Comparison of ENCODE assay signal across 15 mouse cellular contexts in the genomic region with DNA sequence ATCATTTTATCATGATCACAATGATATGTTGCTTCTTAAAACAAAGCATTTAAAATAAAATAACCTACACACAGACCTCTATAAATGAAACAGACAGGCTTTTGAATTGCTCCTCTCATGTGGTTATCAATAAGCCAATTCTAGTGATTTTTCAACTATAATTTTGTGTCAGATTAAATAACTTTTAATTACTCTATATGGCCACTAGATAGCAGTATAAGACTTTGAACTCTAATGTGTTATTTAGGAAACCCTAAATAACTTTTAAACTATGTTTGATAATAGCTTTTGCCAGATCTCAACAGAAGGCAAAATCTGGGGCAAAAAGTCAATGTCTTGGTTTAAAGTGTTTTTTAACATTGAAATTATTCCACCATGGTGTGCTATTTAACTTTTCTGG.
DNase-seq lines count a peak whose midpoint lies in the region; ATAC-seq and TF ChIP-seq lines count a peak whose summit lies in the region.
"Had no signal": no experiment of that assay in that cellular context is flagged by ENCODE, and none has a peak within 500 bp of the region (broad histone marks: within the 10 kb centered on the region; RNA-seq: fewer than 3 reads in every experiment).

No protein-coding gene starts in this region.

- TF ChIP-seq CTCF in hindbrain, postnatal 0 days (IDR thresholded peaks at IDR 0.05; ENCODE audit: low read depth), result peak; percentile 52
- peak; percentile 74 for TF ChIP-seq CTCF in midbrain, postnatal 0 days (IDR thresholded peaks at IDR 0.05)
- TF ChIP-seq CTCF in stomach, postnatal 0 days (IDR thresholded peaks at IDR 0.05; ENCODE audit: low read depth), result peak; percentile 64

- H3K27ac ChIP-seq in hindbrain, postnatal 0 days, result no peak overlapping the region
- H3K27ac ChIP-seq in hindbrain, embryonic 13.5 days, result no peak overlapping the region
- H3K27ac ChIP-seq in midbrain, postnatal 0 days (ENCODE audit: low read depth, low read length), result no peak overlapping the region
- H3K27ac ChIP-seq in midbrain, embryonic 11.5 days (ENCODE audit: low read depth, low read length), result no peak overlapping the region
- no peak overlapping the region for H3K27ac ChIP-seq in stomach, postnatal 0 days (replicated peaks)
- H3K27ac ChIP-seq: heart, embryonic 10.5 days; hindbrain, embryonic 10.5 days had no signal

- DNase-seq in hindbrain, postnatal 0 days (ENCODE audit: low spot score), result peak; percentile 34
- DNase-seq in midbrain, postnatal 0 days (ENCODE audit: low spot score), result peak; percentile 48
- DNase-seq in midbrain, embryonic 11.5 days (ENCODE audit: low spot score, missing footprints), result no peak
- peak; percentile 25 for DNase-seq in R1 (ENCODE audit: low read depth, low spot score)
- no peak for DNase-seq in stomach, postnatal 0 days (ENCODE audit: low spot score)
- DNase-seq in yolk sac, embryonic 10.5 days (ENCODE audit: low spot score), result no peak
- DNase-seq: cerebellum, adult 9-11 months; kidney, adult 8-10 months; layer of hippocampus, adult 9-11 months; lung, adult 2 months; spleen, adult 18-20 months had no signal

- no peaks in the 10 kb centered on the region for H3K9me3 ChIP-seq in hindbrain, postnatal 0 days (ENCODE audit: low read length)
- H3K9me3 ChIP-seq in hindbrain, embryonic 13.5 days, result no peaks in the 10 kb centered on the region
- no peaks in the 10 kb centered on the region for H3K9me3 ChIP-seq in midbrain, postnatal 0 days (ENCODE audit: low read length)
- H3K9me3 ChIP-seq in midbrain, embryonic 11.5 days (ENCODE audit: control insufficient read depth, low read length), result no peaks in the 10 kb centered on the region
- H3K9me3 ChIP-seq in stomach, postnatal 0 days (ENCODE audit: control insufficient read depth, low read length), result no peaks in the 10 kb centered on the region
- H3K9me3 ChIP-seq: heart, embryonic 10.5 days; hindbrain, embryonic 10.5 days had no signal

- no peak for TF ChIP-seq EP300 in stomach, postnatal 0 days (optimal IDR thresholded peaks at IDR 0.05)

- no peaks in the 10 kb centered on the region for H3K36me3 ChIP-seq in hindbrain, postnatal 0 days (ENCODE audit: insufficient read depth, low read length)
- no peaks in the 10 kb centered on the region for H3K36me3 ChIP-seq in hindbrain, embryonic 13.5 days
- no peaks in the 10 kb centered on the region for H3K36me3 ChIP-seq in midbrain, postnatal 0 days (ENCODE audit: insufficient read depth, low read length)
- no peaks in the 10 kb centered on the region for H3K36me3 ChIP-seq in midbrain, embryonic 11.5 days (ENCODE audit: control insufficient read depth, insufficient read depth, low read length)
- H3K36me3 ChIP-seq in stomach, postnatal 0 days (ENCODE audit: control insufficient read depth, insufficient read depth, low read length), result no peaks in the 10 kb centered on the region
- H3K36me3 ChIP-seq: heart, embryonic 10.5 days; hindbrain, embryonic 10.5 days had no signal

- H3K9ac ChIP-seq in hindbrain, postnatal 0 days (replicated peaks; ENCODE audit: low read length), result no peak overlapping the region
- no peak overlapping the region for H3K9ac ChIP-seq in hindbrain, embryonic 13.5 days
- no peak overlapping the region for H3K9ac ChIP-seq in midbrain, postnatal 0 days (replicated peaks; ENCODE audit: low read length, poor library complexity, severe bottlenecking)
- H3K9ac ChIP-seq in midbrain, embryonic 11.5 days (ENCODE audit: low read length), result no peak overlapping the region
- H3K9ac ChIP-seq in stomach, postnatal 0 days (ENCODE audit: low read length), result no peak overlapping the region

- no peaks in the 10 kb centered on the region for H3K4me1 ChIP-seq in hindbrain, postnatal 0 days (ENCODE audit: insufficient read depth, low read length)
- no peaks in the 10 kb centered on the region; the same call in 1 of the 2 replicates for H3K4me1 ChIP-seq in hindbrain, embryonic 13.5 days (replicated peaks)
- no peaks in the 10 kb centered on the region for H3K4me1 ChIP-seq in midbrain, postnatal 0 days (ENCODE audit: insufficient read depth, low read length)
- H3K4me1 ChIP-seq in midbrain, embryonic 11.5 days (ENCODE audit: control insufficient read depth, insufficient read depth, low read length), result no peaks in the 10 kb centered on the region
- H3K4me1 ChIP-seq in stomach, postnatal 0 days (replicated peaks; ENCODE audit: control insufficient read depth, insufficient read depth), result no peaks in the 10 kb centered on the region
- H3K4me1 ChIP-seq: heart, embryonic 10.5 days; hindbrain, embryonic 10.5 days had no signal

- H3K4me2 ChIP-seq in hindbrain, postnatal 0 days (ENCODE audit: low read depth, low read length), result no peak overlapping the region
- no peak overlapping the region for H3K4me2 ChIP-seq in hindbrain, embryonic 13.5 days
- no peak overlapping the region for H3K4me2 ChIP-seq in midbrain, postnatal 0 days (ENCODE audit: low read depth, low read length, poor library complexity, severe bottlenecking)
- H3K4me2 ChIP-seq in midbrain, embryonic 11.5 days, result no peak overlapping the region
- H3K4me2 ChIP-seq in stomach, postnatal 0 days (replicated peaks; ENCODE audit: low read depth), result no peak overlapping the region

- ATAC-seq in hindbrain, postnatal 0 days, result no peak
- ATAC-seq in hindbrain, embryonic 13.5 days (ENCODE audit: low FRiP score), result no peak
- ATAC-seq in midbrain, postnatal 0 days (ENCODE audit: low FRiP score), result no peak
- no peak for ATAC-seq in midbrain, embryonic 11.5 days (ENCODE audit: low FRiP score)
- no peak for ATAC-seq in stomach, postnatal 0 days (ENCODE audit: low FRiP score, low TSS enrichment)
- ATAC-seq in frontal cortex, adult (ENCODE audit: low TSS enrichment), result no peak

- H3K4me3 ChIP-seq in hindbrain, postnatal 0 days (ENCODE audit: low read length), result no peak overlapping the region
- H3K4me3 ChIP-seq in hindbrain, embryonic 13.5 days, result no peak overlapping the region
- H3K4me3 ChIP-seq in midbrain, postnatal 0 days (ENCODE audit: low read depth, low read length), result no peak overlapping the region
- H3K4me3 ChIP-seq in midbrain, embryonic 11.5 days (ENCODE audit: low read depth, low read length), result no peak overlapping the region
- no peak overlapping the region for H3K4me3 ChIP-seq in stomach, postnatal 0 days (ENCODE audit: low read depth, low read length)
- H3K4me3 ChIP-seq: heart, embryonic 10.5 days; hindbrain, embryonic 10.5 days had no signal

- H3K27me3 ChIP-seq in hindbrain, postnatal 0 days (ENCODE audit: insufficient read depth, low read length), result no peaks in the 10 kb centered on the region
- H3K27me3 ChIP-seq in hindbrain, embryonic 13.5 days, result no peaks in the 10 kb centered on the region
- no peaks in the 10 kb centered on the region for H3K27me3 ChIP-seq in midbrain, postnatal 0 days (ENCODE audit: insufficient read depth, low read length)
- H3K27me3 ChIP-seq in midbrain, embryonic 11.5 days (ENCODE audit: control insufficient read depth, insufficient read depth, low read length), result no peaks in the 10 kb centered on the region
- H3K27me3 ChIP-seq in stomach, postnatal 0 days (ENCODE audit: control insufficient read depth, insufficient read depth, low read length), result no peaks in the 10 kb centered on the region

Comparison
In these comparisons a context has a peak if more than half of its experiments do, and no peak if none do; other contexts are left out.
1. DNase-seq: peak in hindbrain, postnatal 0 days (single experiment), midbrain, postnatal 0 days (single experiment) and R1 (single experiment); none in midbrain, embryonic 11.5 days (single experiment), stomach, postnatal 0 days (single experiment) and yolk sac, embryonic 10.5 days (single experiment).
2. Peak in every context shown above with its lines, with median percentiles within 50 percentile points of each other: CTCF ChIP-seq.